Mouse (Mus musculus): ENCODE data around the gene Tet3. TPM values are rescaled to one million over a fixed set of nuclear protein-coding genes. Genes with fewer than 3 reads are reported as not detected.
A peak's percentile ranks its signal among the peaks of the same experiment; 100 is the strongest.
"Not testable (repeated sequence)": the region's sequence is repeated elsewhere in the genome, so short reads cannot be mapped to it uniquely, and the experiment has no call there.

Gene Tet3
- total RNA-seq, 4 experiments from 2014 or later: 9.8 to 20.1 (median 14.8) TPM

GRCm38 (mm10) chr6:83381510-83382491, 77.1 kb downstream of the Tet3 start:
- DNase-seq (ENCODE audit: low spot score in 2 of 2): peak; percentile 42 to 56

- DNase-seq (ENCODE audit: low spot score in 2 of 2): no peak
Measured at GRCm38 (mm10) chr6:83373704-83374300, 85.1 kb downstream of the Tet3 start.

DNA sequence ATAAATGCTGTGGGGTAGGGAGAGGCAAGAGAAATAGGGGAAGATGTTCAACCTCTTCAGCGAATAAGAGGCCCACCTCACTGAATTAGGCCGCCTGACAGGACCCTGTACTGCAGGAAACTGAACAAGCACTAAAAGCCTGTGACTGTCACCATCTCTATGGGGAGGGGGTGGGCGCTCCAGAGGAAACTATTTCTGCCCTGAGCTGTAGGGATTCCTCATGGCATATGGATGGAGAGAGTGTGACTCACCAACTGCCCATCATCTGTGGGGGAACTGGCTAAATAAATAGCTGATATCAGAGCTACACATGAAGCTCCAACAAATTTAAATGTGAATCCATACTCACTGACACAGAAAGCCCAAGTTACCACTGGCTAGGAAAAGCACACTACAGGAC, 87.5 kb downstream of the Tet3 start:
- no peak for DNase-seq (ENCODE audit: low spot score in 2 of 2)

- peak in 1 of 2 experiments; percentile 29 for DNase-seq (ENCODE audit: low spot score in 2 of 2)
Measured at GRCm38 (mm10) chr6:83370316-83370965, 88.4 kb downstream of the Tet3 start.

GRCm38 (mm10) chr6:83363075-83363474, 95.8 kb downstream of the Tet3 start:
- DNase-seq (ENCODE audit: low spot score in 2 of 2): no peak

DNA sequence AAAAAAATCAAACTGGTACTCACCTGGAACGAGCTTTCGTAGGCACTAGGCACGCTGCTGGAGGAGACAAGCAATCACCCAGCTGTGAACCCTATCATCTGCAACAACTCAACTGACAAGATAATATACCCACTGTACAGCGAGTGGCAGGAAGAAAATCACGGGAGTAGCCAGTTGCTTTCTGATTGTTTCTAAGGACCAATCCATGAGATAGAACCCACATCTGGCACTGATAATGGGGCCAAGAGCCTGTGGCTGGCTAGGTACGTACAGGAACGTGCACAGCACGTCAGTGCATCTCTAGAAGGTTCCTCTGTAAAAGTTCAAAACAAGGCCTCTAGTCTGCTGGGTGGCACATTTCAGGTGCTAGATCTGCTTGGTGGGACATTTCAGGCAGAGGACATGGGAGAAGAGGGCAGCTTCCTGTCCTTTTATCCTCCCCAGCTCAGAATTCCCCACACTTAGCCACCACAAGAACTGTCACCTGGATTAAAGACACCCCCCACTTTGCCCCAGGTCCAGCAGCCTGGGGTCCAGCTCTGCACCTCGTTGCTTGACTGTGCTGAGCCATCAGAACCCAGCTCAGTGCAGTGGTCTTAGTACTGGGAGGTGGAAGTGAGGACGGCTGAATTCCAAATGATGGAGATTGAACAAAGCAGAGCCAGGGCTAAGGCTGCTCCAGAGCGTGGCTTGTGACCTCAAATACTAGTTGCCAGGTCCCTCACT, 97.2 kb downstream of the Tet3 start:
- DNase-seq (ENCODE audit: low spot score in 2 of 2): no peak

GRCm38 (mm10) chr6:83357436-83357835, 101.4 kb downstream of the Tet3 start:
- DNase-seq (ENCODE audit: low spot score in 2 of 2): no peak

DNA sequence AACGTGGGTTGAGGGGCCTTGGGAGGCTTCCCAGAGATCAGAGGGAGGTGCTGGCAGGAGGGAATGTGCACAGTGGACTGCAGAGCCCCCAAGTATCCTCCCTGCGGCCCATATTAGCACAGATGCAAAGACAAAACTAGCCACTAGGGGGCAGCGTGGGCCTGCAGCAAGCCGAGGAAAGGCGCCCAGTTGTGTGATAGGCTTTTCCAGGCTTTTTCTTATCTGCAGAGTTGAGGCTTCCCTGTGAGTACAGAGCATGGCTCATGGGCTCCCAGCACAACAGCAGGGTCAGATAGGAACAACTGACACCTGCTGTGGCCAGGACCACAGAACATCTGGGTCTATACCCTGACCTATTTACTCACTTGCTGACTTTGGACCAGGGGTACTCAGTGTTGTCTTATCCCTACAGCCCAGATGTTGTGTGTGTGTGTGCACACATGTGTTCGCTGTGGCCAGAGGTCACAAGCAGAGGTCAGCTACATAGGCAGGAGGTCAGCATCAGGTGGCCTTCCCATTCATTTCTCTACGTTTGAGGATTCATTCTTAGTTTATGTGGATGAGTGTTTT, 102.2 kb downstream of the Tet3 start:
- peak; percentile 55 to 73 for DNase-seq (ENCODE audit: low spot score in 2 of 2)

DNA sequence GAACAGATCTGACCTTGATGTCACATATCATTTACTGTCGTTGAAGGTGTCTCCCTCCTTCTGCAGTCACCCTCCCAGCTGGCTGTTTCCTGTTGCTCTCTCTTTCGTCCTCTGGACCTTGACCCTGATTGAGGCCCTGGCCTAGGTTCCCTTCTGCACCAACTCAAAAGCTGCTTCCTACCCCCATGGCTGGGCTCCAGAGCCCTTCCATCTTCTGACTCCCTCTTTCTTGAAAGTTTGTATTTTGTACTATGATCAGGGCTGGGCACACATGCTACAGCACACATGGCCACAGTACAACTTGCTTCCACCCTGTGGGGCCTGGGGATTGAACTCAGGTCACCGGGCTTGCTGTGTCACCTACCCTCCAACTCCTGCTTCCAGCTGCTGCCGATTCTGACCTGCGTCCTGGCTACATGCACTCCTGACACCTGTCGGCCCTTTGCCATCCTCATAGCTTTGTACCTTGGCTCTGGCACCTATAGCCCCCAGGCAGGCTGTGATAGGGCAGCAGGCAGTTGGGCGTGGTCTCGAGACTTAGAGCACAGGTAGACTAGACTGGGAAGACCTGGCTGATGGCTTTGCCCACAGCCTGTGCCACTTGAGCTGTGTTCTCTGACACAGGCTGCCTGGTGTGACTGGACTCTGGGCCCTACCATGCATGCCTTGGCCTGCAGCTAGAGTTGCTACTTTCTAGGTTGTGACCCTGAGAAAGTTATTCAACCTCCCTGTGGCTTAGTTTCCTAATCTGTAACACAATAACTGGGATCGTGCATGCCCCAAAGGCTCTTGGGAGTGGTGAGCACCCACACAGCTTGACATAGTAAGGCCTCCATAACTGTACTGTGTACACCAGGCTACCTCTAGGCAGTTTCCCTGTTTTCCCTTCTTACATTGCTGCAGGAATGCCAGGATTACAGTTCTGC, 103.8 kb downstream of the Tet3 start:
- DNase-seq (ENCODE audit: low spot score in 2 of 2): no peak

- no peak for DNase-seq (ENCODE audit: low spot score in 2 of 2)
Measured at GRCm38 (mm10) chr6:83352666-83353410, 106.0 kb downstream of the Tet3 start.

GRCm38 (mm10) chr6:83351490-83352160, 107.3 kb downstream of the Tet3 start:
- no peak for DNase-seq (ENCODE audit: low spot score in 2 of 2)

DNA sequence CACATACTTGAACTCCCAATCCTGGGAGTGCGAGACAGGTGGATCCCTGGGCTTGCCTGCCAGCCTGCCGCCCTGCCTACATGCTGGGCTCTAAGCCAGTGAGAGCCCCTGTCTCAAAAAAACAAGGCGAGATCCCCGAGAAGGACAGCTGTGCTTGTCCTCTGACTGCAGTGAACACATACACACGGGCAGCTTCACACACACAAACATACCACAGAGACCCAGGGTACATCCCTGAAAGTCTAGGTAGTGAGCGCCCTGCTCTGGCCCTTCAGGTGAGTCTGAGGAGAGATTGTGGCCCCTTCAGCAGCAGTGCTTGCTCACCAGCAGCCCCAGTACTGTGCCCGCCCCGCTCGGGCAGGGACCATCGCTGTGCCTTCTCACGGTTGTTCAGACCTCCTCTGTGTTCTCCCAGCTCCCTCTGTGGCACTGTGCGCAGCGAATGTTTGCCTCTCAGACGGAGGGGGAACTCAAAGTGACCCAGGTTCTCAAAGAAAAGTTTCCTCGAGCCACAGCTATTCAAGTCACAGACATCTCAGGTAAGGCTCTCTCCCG, 108.0 kb downstream of the Tet3 start:
- no peak for DNase-seq (ENCODE audit: low spot score in 2 of 2)

- no peak for DNase-seq (ENCODE audit: low spot score in 2 of 2)
Measured at GRCm38 (mm10) chr6:83350172-83350571, 108.7 kb downstream of the Tet3 start.

GRCm38 (mm10) chr6:83349274-83349958, 109.5 kb downstream of the Tet3 start:
- DNase-seq (ENCODE audit: low spot score in 2 of 2): peak; percentile 79 to 82

DNA sequence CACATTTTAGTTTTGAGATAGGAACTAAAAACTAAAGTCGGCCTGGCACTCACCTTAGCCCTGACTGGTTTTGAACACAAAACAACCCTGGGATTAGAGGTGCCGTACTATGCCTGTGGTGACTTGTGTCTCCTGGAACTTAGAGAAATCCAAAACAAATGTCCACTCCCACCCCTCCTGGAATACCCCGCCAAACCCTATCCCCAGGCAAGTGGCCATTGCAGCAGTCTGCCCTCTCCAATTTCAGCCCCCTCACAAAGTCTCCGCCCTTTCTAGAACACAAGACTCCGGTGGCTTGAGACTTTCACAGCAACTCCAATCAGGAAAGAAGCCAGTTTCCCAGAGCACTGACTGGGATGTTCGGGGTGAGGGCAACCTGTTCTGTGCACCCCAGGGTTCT, 110.0 kb downstream of the Tet3 start, which contains the start of gene Bola3:
Bola3 (plus strand) TSS at position 275 of the 400 bp plus-strand sequence.
- DNase-seq (ENCODE audit: low spot score in 2 of 2): no peak

- DNase-seq (ENCODE audit: low spot score in 2 of 2): no peak
Measured at GRCm38 (mm10) chr6:83347916-83348315, 111.0 kb downstream of the Tet3 start.

GRCm38 (mm10) chr6:83345285-83345684, 113.6 kb downstream of the Tet3 start:
- DNase-seq (ENCODE audit: low spot score in 2 of 2): not testable (repeated sequence)

- no peak for DNase-seq (ENCODE audit: low spot score in 2 of 2)
Measured at GRCm38 (mm10) chr6:83342957-83343356, 115.9 kb downstream of the Tet3 start.
